Mouse (Mus musculus) small intestine, adult 2 months (tissue): ENCODE measurements around the gene Pnpla2.

Source experiments
- CTCF ChIP-seq: fragments of 200-500 bp; IDR thresholded peaks from 2 replicates; pipeline ENCODE4 v1.5.1; 2012; ENCODE audit warnings: low read depth, mild to moderate bottlenecking, control low read depth, inconsistent platforms, low read length, moderate library complexity, mixed read lengths; ENCODE audit not compliant: insufficient replicate concordance, insufficient read length; ENCODE audit errors: extremely low read depth
- POLR2A ChIP-seq: fragments of 200-500 bp; IDR thresholded peaks from 2 replicates; pipeline ENCODE4 v1.6.1; 2012; ENCODE audit warnings: low read depth, mild to moderate bottlenecking, control low read depth, inconsistent platforms, low read length, moderate library complexity

GRCm38 (mm10) chr7:141431434-141432185 lies 23.4 kb upstream of the Pnpla2 start:
- TF ChIP-seq POLR2A (no peak), CTCF (no peak)
